Mouse (Mus musculus) left cerebral cortex, adult 2 months (tissue): ENCODE measurements around the gene Aff3. TPM values are rescaled to one million over a fixed set of nuclear protein-coding genes. Genes with fewer than 3 reads are reported as not detected.

Experiments used
- DNase-seq, 2 experiments: peaks; one replicate each; pipeline ENCODE4 v3.0.0; 2021 to 2022; ENCODE audit warnings: low spot score in 2 of 2, mixed read lengths in 1 of 2; ENCODE audit errors: extremely low spot score in 1 of 2
- H3K27ac ChIP-seq: fragments of 200-600 bp; 2 replicates; pipeline ENCODE4 v1.8.1; 2022
- H3K4me3 ChIP-seq: fragments of 200-600 bp; 2 replicates; pipeline ENCODE4 v1.8.1; 2022
- CTCF ChIP-seq: fragments of 200-600 bp; IDR thresholded peaks from 2 replicates; pipeline ENCODE4 v1.8.1; 2022; ENCODE audit warnings: antibody characterized with exemption, mild to moderate bottlenecking, moderate library complexity
- intact Hi-C: fragments of 180-260 bp; cut with DNase I; formaldehyde crosslinking; loops from one replicate; pipeline ENCODE4 v1.15.1; 2025
- total RNA-seq, 2 experiments: library from RNA; stranded (reverse); gene quantifications; 2 replicates each; pipeline ENCODE4 v1.2.3; 2021

Aff3 gene
- total RNA-seq, 2 experiments from 2014 or later, result 98.8 to 108 TPM

- intact Hi-C loops, result no loop called here
- H3K4me3 ChIP-seq, result no peak overlapping the region
- H3K27ac ChIP-seq, result no peak overlapping the region
- no peak for TF ChIP-seq CTCF
- no peak for DNase-seq
Measured at GRCm38 (mm10) chr1:38291497-38291896, 373.3 kb downstream of the Aff3 start.

DNA sequence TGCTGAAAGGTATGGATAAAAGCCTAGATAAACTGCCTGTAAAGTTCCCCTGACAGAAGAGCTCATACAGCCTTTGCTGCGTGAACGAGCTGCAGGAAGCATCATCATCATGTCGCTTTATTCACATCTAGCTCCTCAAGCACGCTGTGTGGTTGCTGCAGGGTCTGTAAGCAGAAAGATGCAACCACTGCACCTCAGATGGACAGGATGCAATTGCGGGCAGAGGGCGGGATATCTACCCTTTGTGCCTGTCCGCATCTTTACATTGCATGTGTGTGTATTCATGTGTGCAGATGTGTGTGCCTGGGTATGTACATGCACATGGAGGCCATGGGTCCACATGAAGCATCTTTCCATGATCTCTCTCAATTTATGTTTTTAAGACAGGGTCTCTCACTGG is 373.9 kb downstream of the Aff3 start:
- Histone ChIP-seq H3K27ac (no peak overlapping the region), H3K4me3 (no peak overlapping the region)
- no peak for DNase-seq
- no peak for TF ChIP-seq CTCF
- intact Hi-C loops, result no loop called here

- no peak for TF ChIP-seq CTCF
- DNase-seq, result no peak
- Histone ChIP-seq H3K27ac (no peak overlapping the region), H3K4me3 (no peak overlapping the region)
- intact Hi-C loops, result loop anchor here (2.0 to 5.0 kb wide), 3 partner anchors 45 to 339 kb away; no protein-coding TSS in a partner anchor
Measured at GRCm38 (mm10) chr1:38289891-38290290, 374.9 kb downstream of the Aff3 start.

- H3K27ac ChIP-seq, result no peak overlapping the region
- DNase-seq, result peak; percentile 41 to 55
- intact Hi-C loops, result loop anchor here (1.0 to 5.0 kb wide), 5 partner anchors 46 to 340 kb away; no protein-coding TSS in a partner anchor
- no peak overlapping the region for H3K4me3 ChIP-seq
- no peak for TF ChIP-seq CTCF
Measured at GRCm38 (mm10) chr1:38288716-38289115, 376.0 kb downstream of the Aff3 start.

DNA sequence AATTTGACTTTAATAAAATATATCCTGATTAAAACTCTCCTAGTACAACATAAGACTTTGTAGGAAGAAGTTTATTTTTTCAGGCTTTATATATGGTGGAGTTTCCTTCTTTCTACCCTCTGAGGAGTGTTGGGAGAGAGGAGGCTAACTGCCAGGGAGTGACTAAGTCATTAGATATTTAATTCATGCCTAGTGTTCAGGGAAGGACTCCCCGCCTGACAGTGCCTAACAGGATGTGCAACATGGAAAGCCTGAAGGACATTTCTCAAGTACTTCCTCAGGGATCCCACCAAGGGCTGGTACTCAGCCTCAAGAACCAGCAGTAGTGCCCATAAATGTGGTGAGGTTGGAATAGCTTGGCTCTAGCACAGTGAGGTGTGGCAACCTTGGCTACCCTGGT is 378.2 kb downstream of the Aff3 start:
- no peak for DNase-seq
- H3K4me3 ChIP-seq, result no peak overlapping the region
- TF ChIP-seq CTCF, result no peak
- intact Hi-C loops, result loop anchor here (5.0 kb wide), 1 partner anchor 81 kb away; no protein-coding TSS in a partner anchor
- no peak overlapping the region for H3K27ac ChIP-seq

- TF ChIP-seq CTCF, result no peak
- DNase-seq, result no peak
- Histone ChIP-seq H3K4me3 (no peak overlapping the region), H3K27ac (no peak overlapping the region)
- intact Hi-C loops, result no loop called here
Measured at GRCm38 (mm10) chr1:38280549-38280948, 384.2 kb downstream of the Aff3 start.

DNA sequence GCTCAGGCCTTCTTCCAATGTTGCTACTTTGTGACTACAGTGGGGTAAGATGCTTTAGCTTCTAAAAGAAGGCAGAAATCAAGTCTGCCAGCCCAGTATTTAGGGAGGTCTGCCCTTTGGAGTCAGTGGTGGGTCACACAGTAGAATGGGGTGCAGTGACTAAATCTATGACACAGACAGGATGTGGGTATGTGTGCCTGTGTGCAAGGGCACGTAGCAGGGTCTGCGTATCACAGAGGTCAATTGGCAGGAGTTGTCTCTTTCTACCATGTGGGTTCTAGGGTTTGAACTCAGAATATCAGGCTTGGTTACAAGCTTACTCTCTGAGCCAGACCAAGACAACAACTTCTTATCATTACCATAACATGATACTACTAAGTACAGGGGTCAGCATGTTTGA is 393.4 kb downstream of the Aff3 start:
- TF ChIP-seq CTCF, result no peak
- intact Hi-C loops, result no loop called here
- H3K27ac ChIP-seq, result no peak overlapping the region

DNA sequence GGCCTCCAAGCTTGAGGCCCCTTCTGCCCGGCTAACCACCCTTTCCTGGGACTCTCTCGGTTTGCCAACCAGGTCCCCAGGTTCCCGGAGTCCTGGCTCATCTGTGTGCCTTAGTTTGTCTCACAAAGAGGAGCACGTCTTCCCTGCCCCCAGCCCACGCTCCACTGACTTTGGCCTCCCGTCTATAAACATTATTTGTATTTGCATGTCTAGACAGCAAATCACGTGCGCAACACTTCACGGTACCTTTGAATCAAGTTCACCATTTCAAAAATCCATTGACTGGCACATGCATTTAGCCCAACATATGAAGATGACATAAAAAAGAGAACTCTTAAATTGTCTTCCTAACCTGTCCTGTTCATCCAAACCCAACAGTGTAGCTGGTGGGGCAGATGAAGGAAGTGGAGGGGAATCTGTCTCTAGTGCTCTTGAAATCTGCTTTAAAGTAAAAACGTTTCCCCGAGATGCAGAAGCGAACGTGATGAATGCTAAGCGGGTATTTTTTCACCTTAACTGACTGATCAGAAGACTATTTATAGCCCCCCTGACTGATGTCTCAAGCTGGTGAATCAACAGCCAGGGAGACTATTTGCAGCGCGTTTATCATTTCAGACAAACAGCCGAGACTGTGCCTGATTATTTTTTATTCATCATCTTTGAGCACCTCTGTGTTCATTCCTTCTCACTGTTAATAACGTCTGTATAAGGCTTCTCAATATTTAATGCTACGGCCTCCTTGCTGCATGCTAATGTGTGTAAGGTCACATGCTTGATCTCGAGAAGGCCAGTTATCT is 396.3 kb downstream of the Aff3 start:
- intact Hi-C loops, result no loop called here
- TF ChIP-seq CTCF, result no peak
- Histone ChIP-seq H3K27ac (no peak overlapping the region), H3K4me3 (no peak overlapping the region)
- DNase-seq, result no peak

More for the DNA sequence above, 393.4 kb downstream of the Aff3 start:
- no peak overlapping the region for H3K4me3 ChIP-seq
- DNase-seq, result no peak

DNA sequence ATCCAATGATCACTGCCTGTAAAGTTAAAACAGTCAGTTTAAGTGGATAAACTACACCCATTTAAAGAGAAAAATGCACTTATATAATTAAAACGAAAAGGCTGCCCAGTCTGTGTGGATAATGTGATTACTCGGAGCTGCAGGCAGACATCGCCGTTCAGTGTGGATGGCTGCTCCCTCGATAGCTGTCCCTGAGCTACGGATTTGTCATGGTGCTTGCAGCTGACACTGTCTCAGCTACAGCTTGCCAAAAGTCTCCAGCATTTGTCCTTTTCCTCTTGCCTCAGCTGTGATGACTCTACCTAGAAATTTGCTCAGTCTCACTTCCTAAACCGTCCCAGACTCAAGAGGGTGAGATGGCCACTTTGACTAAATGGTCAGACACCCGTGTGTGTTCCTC is 401.5 kb downstream of the Aff3 start:
- TF ChIP-seq CTCF, result no peak
- intact Hi-C loops, result no loop called here
- DNase-seq, result no peak
- Histone ChIP-seq H3K27ac (no peak overlapping the region), H3K4me3 (no peak overlapping the region)

DNA sequence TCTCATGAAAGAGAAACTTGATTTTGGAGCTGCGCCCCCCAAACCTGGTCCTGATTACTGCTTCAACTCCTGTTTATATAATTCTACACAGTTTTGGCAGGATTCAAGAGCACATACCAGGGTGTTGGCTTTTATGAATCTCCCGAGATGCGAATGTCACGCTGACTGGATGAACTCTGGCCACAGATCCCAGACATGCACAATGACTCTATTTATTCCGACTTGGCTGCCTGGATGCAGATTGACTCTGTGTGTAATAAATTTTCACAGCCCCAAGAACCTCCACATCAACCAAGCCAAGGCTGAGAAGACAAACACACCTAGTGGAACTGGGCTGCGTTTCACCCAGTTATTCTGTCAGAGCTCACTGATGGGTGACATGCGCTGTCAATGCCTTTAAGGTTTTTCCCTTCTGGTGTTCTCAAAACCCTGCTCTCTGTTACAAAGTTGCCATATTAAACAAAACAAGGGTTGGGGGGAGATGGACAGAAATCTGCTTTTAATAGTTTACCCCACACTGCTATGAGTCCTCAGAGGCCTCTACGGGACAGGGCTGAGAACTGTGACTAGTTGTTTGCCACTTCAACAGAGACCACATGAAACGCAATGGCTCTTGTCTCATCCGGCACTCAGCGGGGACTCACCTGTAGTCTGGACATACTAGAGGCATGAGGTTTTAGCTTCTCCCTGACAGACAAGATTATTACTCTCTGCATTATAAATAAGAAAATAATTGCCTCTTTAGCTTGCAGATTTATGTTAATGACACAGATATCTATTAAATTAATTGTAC is 402.2 kb downstream of the Aff3 start:
- intact Hi-C loops, result no loop called here
- H3K4me3 ChIP-seq, result no peak overlapping the region
- H3K27ac ChIP-seq, result no peak overlapping the region
- DNase-seq, result no peak
- TF ChIP-seq CTCF, result no peak; the same call in 1 of the 2 replicates

GRCm38 (mm10) chr1:38261076-38261475 is 403.7 kb downstream of the Aff3 start:
- H3K27ac ChIP-seq, result no peak overlapping the region
- no peak for DNase-seq
- intact Hi-C loops, result no loop called here
- H3K4me3 ChIP-seq, result no peak overlapping the region
- no peak for TF ChIP-seq CTCF

DNA sequence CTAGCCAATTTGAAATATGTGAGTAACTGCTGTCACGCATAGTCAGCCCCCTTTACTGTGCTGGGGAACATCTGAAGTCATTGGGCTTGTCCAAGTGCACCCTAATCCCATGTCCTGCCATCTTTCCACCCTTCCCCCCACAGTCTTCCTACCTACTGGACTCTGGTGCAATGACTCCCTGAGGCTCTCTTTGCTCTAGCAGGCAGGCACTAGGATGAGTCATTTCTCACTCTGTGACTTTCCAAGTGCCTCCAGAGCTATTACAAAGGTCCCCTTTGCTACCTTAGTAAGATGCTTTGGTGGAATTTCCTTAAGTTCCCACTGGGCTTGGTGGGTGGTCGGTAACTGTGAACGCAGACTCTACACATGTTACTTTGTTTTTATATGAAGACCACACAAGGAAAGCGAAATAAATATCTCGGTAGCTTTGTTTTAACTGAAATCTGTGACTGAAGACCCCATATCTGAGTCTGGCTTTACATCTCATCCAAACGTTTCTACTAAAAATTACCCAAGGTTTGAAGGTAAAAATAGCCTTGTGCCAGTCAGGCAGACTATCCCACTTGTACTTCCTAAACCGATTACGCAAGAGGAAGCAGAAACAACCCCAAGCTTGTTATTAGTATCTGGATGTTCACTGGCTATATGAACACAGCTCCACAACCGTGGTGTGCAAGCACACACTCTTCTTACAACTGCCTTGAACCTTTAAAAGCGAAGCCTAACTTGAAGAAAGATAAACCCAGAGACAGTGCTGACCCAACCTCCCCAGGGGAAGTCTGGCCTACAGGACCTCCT is 405.0 kb downstream of the Aff3 start:
- no peak overlapping the region for H3K4me3 ChIP-seq
- DNase-seq, result no peak
- no peak overlapping the region for H3K27ac ChIP-seq
- TF ChIP-seq CTCF, result no peak
- intact Hi-C loops, result no loop called here
